Mouse (Mus musculus) regulatory T cell (primary cell): Measurements from ENCODE around the gene Pgc.

Source experiments
- in situ Hi-C: fragments of 300-600 bp; cut with MboI, MseI; formaldehyde crosslinking; loops from one replicate; pipeline ENCODE4 v1.15.1; 2025; ENCODE audit warnings: high pct_unique_total_duplicates

Gene Pgc

GRCm38 (mm10) chr17:47707961-47708360 is 18.7 kb upstream of the Pgc start:
- in situ Hi-C loops = no loop called here

GRCm38 (mm10) chr17:47708972-47709371 is 17.7 kb upstream of the Pgc start:
- in situ Hi-C loops = no loop called here

GRCm38 (mm10) chr17:47710036-47710435 is 16.6 kb upstream of the Pgc start:
- in situ Hi-C loops = no loop called here

DNA sequence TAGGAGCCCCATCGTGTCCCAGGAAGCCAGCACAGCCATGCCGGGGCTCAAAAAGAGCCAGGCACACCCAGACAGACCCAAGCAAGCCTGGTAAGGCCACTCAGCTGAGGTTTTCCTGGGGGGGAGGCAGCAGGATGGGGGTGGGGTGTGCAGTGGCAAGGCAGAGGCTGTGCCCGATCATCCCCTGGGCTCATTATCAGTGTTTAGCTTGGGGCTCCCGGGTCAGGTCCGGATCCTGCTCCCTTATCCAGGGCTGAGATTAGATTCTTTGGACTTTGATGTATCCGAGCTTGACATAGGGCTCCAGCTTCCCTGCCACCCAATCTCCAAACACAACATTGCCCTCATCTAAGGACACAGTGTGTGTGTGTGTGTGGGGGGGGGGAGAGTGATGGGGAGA is 14.8 kb upstream of the Pgc start:
- in situ Hi-C loops = no loop called here

GRCm38 (mm10) chr17:47712889-47713571 is 13.6 kb upstream of the Pgc start:
- in situ Hi-C loops = no loop called here

DNA sequence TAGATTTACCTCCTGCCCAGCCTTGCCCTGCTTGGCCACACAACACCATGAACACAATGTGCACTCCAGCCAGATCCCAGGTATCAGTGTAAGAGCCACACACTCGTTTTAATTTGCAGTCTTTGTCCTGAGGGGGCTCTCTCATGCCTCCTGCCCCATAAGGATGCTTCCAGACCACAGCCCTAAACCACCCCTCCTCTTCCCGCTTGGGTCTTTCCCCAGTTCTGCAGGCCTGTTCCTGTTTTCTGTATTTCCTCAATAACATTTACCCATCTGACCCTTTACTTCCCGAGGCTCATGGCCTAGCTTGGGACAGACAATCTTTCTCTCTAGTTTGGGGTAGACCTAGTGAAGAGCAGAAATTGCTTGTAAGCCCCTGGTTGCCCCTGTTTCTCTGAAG is 11.6 kb upstream of the Pgc start:
- in situ Hi-C loops = no loop called here

- in situ Hi-C loops = no loop called here
These were observed 5.5 kb upstream of the Pgc start for GRCm38 (mm10) chr17:47721183-47721582.

- in situ Hi-C loops = no loop called here
These were observed 4.3 kb downstream of the Pgc start for GRCm38 (mm10) chr17:47730633-47731575.

GRCm38 (mm10) chr17:47735553-47736100 is 9.0 kb downstream of the Pgc start:
- in situ Hi-C loops = no loop called here

GRCm38 (mm10) chr17:47736856-47737255 is 10.2 kb downstream of the Pgc start, which contains the start of gene Tfeb:
Gene Tfeb (plus strand): TSS chr17:47737030.
- in situ Hi-C loops = no loop called here

DNA sequence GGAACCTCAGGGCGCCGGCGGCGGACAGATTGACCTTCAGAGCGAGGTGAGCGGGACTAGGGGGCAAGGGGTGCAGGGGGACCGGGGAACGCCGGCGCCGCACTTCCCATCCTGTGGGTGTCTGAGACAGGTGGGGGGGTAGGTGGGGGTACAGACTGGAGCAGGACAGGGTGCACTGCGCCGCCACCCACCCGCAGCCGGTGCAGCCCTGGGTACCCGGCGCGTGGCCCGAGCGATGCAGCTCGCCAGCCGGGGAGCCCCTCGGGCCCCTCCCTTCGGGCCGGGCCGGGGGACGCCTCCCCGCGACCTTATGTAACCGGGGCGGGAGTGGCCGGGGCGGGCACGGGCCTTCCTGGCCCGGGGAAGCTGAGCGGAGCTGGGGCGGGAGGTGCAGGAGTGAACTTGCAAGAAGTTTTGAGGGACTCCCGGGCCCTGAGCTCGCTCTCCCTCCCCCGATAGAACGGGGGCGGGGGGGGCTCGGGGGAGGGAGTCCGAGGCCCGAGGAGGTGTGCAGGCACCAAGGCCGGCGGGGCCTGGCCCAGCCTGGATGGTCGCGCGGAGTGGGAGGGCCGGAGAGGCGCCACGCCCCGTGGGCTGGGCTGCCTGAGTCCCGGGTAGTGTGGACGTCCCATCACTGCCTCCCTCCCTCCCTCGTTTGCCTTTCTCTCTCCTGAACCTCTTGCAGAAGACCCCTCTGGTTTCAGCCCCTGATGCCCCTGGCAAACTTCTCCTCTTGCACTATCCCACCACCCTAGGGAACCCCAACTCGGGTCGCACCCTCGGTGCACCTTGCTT is 10.8 kb downstream of the Pgc start:
- in situ Hi-C loops = no loop called here

DNA sequence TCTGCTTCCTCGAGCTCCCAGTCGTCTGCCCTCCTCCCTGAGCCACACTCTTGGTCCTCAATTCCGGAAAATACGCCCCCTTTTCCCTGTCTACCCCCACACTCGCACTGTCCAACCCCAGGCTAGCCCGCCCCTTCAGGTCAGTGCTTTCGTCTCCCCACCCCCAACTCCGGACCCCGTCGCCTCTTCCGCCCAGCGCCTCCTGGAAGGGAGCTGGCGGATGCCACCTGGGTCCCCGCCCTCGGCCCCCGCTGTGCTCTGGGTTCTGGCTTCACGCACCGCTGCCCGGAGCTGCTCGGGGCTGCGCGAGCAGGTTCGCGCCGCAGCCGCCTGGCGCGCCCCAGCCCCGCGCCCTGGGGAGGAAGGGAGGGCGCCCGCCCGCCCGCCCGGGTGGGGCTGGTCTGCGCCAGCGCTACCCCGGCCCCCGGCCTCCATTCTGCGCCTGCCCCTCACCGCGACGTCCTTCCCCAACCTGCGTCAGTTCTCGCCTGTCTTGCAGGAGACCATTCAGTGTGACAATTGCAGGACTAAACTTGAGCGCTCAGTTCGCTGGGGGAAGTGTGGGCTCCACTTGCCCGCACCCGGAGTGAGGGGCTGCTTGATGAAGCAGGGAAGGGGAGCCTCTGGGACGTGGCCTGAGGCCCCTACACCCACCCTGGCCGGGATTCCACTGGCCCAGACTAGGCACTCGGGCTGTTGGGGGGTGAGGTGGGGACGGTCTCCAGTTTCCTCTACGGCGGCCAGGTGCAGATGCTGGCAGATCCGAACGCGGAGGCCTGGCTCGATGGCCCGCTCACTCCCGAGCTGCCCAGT is 11.6 kb downstream of the Pgc start:
- in situ Hi-C loops = no loop called here

DNA sequence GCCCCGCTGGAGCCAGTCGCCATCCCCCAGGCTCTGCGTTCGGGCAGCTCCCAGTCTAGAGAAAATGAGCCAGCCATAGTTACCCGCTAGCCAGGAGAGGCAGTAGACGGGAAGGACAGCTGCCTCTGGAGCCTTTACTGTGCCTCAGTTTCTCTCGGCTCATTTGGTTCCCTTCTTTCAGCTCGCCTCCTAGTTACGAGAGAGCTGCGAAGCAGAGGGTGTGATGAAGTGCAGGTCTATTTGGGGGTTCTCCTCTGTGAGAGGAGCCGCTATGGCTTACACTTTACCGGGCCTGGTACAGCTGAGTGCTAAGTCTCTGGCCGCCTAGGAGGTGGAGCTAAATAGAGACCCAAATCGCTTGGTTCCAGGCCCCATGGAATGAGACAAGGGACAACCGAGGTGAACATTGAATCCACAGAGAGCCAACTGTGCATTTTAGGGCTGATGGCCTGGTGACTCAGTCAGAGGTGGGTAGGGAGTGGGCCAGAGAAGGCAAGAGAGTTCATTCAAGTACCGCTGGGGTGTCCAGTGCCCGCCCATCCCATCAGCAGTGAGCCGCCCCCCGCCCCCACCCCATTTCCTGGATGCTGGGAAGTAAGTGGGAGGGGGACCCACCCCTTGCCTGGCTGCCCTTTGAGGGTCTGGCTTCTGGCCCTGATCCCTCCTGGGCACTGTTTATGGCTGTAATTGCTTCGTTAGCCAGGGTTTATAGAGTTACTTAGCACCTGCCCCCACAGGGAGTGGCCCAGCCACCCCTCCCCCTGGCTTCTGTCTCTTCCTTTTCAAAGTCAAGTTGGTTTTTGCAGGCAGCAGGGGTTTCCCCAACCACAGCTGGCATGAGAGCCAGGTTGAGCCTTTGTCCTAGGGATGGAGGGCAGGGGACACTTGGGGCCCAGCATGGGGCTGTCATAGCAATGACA is 12.5 kb downstream of the Pgc start:
- in situ Hi-C loops = no loop called here

GRCm38 (mm10) chr17:47740186-47740585 is 13.5 kb downstream of the Pgc start:
- in situ Hi-C loops = no loop called here

DNA sequence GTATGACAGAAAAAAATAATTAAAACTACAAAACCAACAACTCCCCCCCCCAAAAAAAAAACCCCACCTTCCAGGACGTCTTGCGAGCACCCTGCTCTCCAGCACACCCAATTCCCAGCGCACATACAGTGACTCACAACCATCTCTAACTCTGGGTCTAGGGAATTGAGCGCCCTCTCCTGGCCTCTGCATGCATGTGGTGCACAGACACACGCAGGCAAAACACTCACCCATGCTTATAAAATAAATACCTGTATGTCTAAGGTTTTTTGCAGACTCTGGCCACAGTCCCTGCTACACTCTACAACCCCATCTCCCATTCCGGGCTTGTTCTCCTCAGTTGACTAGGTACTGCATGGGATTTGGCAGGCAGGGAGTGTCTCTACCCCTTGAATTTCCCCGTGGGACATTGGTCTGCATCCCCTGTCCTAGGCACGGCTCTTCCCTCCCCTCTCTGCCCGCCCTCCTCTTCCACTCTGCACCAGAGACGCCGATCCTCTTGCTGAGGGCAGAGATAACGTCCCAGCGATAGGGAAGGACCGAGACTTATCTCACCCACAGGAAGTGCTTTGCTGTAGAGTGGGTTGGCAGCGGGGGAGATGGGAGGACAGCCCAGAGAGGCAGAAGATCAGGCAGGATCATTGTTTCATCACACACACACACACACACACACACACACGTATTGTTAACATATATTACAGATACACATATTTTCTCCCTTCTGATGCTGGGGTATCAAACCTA is 16.5 kb downstream of the Pgc start:
- in situ Hi-C loops = no loop called here

DNA sequence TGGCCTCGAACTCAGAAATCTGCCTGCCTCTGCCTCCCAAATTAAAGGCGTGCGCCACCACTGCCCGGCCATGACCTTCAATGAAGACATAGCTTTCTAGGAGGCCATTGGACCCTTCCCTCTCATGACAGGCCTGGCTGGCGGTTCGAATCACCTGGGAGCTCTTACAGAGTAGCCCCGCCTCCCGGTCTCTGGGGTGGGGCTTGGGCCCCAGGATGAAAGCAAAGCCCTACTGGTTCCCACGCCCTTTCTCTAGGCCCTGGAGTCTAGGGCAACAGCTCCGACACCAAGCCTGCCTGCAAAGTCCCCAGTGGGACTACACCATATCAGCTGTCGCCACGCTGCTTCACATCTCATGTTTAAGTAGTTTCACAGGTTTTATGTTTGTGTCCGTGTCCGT is 17.4 kb downstream of the Pgc start:
- in situ Hi-C loops = no loop called here

- in situ Hi-C loops = no loop called here
These were observed 18.2 kb downstream of the Pgc start for GRCm38 (mm10) chr17:47744746-47745368.

GRCm38 (mm10) chr17:47748791-47749553 is 22.3 kb downstream of the Pgc start:
- in situ Hi-C loops = no loop called here
